Mouse (Mus musculus) lung, adult 18-20 months (tissue): ENCODE measurements around the gene Coro7.
"Not testable (repeated sequence)": the region's sequence is repeated elsewhere in the genome, so short reads cannot be mapped to it uniquely, and the experiment has no call there.

ENCODE experiments used
- DNase-seq, 2 experiments: peaks; one replicate each; pipeline ENCODE4 v3.0.0; 2022; ENCODE audit warnings: mixed read lengths in 2 of 2

Coro7 gene

DNA sequence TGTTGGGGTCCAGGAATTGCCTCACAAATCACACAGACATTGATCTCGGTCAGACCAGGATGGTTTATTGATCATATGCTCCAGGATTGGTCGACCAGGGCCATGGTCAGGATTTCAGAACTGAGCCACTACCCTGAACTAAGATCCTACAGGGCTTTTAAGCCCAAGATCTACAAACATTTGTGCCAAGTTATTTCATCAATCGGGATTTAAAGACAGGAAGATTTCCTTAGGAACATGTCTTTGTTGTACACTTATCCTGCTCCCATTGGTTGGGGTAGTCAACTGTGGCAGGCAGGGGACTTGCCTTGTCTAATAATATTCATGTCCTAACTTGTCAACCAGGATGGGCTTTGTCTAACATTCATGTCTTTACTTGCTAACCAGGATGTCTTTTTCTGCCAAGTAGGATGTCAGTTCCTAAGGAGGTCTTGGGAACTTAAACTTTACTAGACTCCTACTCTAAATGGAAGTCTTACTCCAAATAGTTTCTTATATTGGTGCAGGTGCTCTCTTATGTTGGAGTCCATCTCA, 1.4 kb upstream of the Coro7 start:
- DNase-seq, result not testable (repeated sequence)

DNA sequence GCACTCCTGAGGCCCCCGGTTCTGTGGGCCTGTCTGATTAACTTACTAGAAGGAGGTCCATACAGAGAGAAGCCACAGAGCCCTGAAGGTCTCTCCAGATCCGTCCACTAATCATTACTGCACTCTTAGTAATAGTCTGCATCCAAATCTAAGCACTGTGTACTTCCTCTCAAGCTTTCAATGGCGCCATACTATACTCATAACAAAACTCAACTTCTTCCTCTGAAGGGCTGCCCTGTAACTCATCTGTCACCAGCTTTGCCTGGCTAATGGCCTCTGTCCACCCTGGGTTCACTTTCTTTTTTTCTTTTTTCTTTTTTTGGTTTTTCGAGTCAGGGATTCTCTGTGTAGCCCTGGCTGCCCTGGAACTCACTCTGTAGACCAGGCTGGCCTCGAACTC, 1.5 kb downstream of the Coro7 start:
- no peak for DNase-seq

DNA sequence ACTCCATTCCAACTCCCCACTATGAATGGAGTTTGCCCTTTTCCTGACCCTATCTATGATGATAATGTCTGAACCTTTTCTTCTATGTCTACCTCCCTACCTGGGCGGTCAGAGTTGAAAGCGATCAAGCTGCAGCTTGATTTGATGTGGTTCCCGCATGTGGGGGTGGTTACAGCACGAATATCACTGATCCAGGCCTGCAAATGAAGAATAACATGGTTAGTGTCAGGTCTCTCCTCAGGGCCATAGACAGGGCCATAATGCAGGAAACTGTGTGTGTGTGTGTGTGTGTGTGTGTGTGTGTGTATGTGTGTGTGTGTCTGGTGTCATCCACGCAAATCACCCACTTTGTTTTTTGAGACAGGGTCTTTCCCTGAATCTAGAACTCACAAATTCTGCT, 2.7 kb downstream of the Coro7 start:
- no peak for DNase-seq

DNA sequence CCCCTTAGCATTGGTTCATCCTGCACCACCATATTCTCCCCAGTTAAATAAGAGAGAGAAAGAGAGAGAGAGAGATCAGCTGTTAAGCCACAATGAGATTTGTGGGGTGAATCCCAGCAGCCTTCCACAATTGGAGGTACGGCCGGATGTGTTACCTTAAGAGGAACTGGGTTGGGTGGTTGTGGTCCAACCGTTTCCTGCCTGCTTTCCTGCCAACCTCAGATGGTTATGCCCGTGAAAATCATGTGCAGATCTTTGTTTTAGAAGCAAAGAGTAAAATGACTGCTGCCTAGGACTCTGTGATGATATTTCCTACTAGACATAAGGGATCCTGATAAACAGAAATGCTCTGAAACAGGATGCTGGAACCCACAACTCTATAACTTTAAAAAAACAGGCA, 5.5 kb downstream of the Coro7 start:
- no peak for DNase-seq

DNA sequence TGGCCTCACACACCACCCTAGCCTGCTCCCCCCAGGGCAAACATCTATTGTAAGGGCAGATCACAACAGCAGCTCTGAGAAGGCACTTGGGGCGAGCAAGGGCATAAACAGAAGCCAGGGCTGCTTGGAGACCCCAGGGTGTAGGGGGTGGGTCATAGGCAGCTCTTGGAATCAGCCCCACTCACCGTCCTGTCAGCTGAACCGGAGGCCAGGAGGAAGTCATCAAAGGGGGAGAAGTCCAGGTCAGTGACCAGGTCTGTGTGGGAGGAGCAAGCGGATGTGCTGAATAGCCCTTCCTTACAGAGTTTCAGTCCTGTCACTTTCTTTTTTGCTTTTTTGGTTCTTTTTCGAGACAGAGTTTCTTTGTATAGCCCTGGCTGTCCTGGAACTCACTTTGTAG, 9.3 kb downstream of the Coro7 start:
- no peak for DNase-seq

DNA sequence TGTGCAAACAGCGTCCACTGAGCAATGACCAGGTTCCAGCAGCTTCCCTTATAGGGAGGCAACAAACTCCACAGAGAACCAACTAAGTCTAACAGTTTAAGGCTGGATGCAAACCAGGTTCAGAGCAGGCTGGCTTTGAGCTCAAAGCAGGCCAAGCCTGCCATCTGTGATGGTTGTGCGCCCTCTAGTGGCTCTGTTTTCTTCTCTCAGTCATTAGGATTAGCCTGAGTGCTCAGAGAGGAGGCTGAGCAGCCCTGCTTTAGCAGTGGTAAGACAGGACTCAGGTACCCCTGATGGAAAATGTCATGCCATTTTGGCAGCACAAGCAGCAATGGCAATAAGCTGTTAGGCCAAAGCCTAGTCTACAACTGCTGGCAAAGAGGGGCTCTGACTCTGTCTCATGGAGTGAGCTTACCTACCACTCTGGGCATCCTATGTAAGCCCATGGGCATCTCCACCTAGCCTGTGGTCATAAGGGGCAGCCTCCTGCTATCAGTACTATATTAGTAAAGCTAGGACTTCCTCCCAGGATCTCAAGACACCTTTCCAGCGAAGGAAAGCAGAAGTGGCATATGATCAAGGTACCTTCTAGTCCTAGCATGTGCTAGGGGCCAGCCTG, 12.3 kb downstream of the Coro7 start:
- peak; percentile 78 to 85 for DNase-seq

DNA sequence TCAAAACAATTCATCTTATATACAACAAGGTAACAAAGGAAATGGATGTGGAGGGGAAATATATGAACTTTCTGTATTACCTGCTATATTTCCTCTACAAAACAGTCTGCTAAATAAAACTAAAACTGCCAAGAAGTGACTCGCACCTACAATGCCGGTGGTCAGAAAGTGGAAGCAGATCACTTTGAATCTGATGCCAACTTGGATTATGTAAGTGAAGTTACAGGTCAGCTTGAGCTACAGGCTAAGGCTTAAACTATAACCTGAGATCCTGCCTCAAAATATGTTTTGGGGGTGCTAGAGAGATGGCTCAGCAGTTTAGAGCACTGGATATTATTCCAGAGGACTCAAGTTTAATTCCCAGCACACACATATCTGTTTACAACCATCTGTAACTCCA, 13.9 kb downstream of the Coro7 start:
- DNase-seq, result no peak

DNA sequence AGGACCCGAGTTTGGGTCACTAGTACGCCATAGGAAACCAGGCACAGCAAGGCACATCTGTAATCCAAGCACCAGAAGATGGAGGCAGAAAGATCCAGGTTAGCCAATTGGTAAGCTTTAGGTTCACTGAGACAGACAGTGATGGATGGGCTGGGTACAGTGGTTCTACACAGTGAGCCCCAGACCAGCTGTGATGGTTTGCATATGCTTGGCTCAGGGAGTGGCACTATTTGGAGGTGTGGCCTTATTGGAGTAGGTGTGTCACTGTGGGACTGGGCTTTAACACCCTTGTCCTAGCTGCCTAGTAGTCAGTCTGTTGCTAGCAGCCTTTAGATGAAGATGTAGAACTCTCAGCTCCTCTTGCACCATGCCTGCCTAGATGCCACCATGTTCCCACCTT, 15.8 kb downstream of the Coro7 start:
- no peak for DNase-seq

DNA sequence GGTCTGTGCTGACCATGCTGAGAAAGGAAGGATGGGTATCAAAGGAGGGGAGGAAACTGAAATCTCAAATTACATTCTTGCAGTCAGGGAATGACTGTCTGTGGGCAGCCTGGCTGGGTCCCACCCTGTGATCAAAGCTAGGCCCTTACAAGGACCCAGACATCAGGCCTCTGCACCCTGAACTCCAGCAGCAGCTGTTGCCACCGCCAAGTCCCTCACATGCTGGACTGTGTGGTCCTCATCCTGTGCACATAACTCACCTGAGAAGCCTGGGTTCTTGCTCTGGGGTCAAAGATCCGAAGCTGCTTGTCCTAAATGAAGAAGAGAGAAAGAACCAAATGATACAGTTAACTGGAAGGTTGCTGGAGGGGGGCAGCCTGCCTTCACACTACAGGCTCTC, 18.0 kb downstream of the Coro7 start:
- DNase-seq, result no peak

DNA sequence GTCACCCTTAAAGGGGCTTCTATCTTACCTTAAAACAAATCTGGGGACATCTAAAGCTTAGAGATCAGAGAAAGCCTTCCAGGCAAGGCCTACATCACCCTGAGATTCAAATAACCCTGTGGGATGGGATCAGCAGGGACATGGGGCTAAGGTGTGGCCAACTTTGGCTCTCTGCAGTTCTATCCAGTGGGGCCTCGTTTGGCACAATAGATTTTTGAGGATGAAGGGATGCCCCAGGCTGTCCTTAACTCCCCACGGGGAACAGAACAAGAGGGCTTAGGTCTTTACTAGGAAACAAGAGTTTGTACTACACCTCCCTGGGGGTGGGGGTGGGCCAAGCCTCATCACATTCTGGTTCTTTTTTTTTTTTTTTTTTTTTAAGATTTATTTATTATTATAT, 20.3 kb downstream of the Coro7 start:
- no peak for DNase-seq

DNA sequence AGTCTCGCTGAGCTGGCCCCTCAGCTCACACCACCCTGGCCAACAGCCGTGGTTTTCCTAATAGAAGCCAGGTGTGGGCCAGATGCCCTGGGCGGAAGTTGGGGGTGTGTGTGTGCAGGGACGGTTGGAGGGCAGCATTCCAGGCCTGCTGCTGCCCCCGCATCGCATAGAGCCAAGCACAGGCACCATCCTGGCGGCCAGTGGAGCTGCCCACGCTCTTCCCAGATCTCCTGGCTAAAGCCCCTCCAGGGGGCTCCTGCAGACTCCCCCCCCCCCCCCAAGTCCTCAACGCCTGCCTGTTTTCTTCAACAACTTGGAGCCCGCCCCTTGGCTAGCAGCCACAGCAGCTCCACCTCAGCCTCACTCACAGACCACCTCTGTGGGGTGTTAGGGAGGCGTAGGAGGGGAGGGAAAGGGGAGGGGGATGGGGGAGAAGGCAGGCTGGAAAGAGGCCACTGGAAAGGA, 20.8 kb downstream of the Coro7 start:
- DNase-seq, result no peak

DNA sequence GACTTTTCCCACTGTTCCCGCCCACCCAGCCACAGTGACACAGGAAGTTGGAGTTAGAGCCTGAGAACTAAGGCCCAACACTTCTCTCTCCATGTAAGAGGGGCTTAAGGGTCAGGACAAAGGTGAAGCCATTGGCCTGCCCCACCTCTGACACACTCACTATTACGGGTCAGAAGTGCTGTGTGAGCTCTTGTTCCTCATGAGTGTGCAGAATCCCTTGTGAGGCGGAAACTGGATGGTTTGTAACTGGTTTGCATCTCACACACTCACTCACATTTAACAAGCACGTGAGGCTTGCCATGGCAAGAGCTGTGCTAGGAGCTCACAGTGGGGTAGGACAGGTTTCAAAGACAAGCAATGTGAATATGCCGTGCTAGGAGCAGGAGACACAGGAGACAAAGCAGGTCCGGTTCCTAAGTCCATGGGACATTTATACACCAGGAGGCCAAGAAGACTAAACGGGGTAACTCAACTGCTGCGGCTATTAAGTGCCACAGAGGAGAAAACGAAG, 23.0 kb downstream of the Coro7 start:
- no peak for DNase-seq

DNA sequence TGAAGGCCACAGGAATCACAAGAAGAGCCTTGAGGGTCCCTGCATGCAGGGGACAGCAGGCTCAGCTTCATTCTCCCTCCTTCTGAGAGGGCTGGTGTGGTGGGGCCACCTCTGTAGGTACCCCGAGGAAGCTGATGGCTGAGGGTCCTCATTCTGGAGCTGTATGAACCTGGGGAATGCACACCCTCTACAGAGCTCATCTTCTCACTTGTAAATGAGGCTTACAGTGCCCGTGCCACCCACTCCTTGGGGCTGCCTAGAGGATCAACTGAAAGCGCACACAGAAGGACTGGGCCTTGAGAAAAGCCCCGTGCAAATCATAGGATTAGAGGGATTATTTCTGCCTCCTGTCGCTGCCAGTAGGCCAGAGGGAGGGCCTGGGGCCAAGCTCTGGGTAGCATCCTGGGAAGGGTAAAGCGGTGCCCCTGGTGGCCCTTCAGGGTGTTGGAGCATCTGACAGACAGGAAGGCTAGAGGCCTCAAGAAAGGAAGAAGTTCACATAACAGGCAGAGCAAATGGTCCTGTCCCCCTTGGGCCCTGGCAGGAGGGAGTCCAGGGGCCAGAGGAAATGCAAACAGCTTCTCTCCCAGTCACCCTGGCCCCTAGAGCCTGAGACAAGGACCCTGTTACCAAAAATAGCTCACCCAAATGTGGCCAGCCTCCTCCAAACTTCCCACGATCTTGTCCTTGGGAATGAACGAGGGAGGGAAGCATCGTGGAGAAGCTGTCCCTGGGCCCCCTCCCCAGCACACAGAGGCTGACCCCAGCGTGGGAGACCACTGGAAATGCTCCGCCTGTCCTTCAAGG, 23.6 kb downstream of the Coro7 start:
- DNase-seq, result no peak

DNA sequence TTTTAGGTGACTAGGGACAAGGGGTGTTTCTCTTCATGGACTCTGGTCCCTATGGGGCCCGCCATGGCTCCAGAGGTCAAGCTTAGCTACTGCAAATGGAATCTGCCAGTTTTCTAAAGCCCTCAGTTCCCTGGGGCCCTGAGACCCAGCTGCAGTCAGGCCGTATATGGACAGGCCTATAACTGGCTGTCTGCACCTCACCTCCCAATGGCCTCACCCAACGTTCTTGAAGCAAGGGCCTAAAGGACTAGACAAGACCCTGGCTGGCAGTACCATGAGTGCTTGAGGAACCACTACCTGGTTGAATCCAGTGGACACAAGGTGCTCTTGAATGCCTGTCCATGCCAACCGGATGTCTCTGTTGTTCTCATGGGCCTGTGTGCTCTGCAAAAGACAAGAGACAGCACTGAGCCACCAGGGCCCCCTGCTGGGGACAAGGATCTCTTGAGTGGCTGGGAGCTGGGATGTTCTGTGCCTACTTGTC, 24.3 kb downstream of the Coro7 start:
- peak in 1 of 2 experiments; percentile 58 for DNase-seq

DNA sequence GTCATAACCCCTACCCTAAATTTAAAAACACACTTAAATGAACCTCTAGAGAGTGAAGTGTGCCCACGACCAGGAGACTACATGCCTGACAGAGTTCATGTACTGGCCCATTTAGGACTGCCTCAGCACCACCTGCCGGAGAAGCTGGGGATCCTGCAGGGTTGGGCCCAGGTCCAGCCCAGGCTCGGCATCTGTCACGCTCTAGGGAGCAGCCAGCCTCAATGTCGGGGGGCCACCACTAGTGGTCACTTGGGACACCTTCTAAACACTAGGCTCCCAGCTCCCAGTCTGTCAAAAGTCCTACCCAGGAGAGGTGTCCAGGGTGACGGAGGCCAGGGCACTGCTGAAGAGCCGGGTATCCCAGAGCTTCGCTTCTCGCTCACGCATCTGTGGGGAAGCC, 24.9 kb downstream of the Coro7 start:
- no peak for DNase-seq

DNA sequence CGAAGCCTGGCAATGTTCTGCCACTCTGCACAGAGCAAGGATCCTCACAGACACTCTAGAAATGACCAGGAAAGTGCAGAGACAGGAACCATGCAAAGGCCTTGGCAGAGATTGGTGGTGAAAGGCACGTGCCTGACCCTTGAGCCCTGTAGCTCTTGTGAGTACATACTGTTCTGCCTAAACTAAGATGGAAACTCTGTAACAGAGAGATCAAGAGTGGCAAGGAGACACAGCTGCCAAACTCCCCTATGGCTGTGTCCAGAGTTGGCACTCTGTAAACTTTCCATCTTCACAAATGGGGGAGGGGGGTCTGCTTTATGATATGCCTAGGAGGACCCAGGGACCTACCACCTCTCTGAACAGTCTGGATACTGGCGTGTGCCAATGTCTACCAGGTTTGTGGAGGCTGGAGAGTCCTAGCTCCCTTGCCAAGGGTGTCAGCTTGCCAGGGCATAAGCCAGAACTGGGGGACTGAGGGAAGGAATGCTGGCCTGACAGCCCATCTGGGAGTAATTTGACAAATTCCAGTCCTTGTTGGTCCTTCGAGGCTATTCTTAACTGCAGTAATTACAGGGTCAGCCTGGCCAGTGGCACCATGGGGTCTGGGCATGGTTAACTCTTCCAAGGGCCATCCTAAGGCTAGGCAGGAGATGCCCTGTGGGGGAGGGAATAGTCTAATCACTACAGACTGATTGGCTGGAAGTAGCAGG, 26.7 kb downstream of the Coro7 start:
- DNase-seq, result peak in 1 of 2 experiments; percentile 70

DNA sequence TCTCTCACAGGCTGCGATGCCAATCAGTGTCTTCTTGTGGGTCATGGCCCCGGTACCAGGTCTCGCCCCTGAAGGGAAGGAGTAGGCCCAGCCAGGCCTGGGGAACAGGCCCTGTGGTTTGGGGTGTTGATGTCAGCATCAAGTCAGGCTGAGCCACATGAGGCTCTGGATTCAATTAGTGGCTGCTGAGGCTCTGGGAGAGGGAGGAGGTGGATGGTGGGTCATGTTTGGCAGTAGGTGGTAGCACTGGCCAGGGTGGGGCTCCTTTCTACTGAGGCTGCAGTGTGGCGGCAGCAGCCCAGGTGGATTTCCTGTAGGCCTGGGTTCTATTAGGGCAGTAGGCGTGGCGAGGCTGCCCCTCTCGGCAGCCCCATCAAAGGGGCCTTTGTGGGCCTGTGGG, 28.0 kb downstream of the Coro7 start:
- DNase-seq, result no peak

DNA sequence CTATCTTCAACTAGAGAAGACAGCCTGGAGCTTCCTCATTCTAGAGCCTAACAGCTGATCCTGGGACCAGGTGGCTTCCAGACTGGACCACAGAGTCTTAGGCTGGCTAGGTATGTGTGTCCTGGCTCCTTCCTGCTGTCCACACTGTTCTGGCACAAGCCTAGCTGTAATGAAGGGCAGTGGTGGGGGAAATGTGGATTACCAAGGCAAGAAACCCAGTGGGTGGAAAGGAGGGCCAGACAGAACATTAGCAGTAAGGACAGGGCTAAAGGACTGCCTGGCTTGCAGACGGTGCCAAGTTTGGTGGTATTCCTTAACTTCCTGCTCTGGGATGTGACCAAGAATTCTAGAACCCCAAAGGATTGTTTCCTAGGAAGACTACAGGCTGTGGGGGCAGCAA, 28.5 kb downstream of the Coro7 start:
- DNase-seq, result no peak

DNA sequence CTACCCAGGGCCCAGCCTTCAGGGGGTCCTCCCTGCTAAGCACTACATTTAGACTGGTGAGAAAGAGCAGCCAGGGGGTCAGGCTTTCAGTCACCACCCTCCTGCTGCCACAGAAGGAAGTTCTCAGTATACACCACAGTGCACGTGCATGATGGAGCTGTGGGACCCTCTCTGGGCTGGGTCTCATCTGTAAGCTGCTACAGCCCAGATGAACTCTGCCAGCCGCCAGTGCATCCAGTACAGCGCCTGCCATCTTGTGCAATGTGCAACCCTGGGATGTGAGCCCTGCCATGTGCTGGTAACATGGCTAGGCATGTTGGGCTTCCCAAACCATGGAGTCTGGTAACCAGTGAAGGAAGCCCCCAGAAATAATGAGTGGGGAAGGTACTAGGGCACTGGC, 29.4 kb downstream of the Coro7 start:
- DNase-seq, result no peak

DNA sequence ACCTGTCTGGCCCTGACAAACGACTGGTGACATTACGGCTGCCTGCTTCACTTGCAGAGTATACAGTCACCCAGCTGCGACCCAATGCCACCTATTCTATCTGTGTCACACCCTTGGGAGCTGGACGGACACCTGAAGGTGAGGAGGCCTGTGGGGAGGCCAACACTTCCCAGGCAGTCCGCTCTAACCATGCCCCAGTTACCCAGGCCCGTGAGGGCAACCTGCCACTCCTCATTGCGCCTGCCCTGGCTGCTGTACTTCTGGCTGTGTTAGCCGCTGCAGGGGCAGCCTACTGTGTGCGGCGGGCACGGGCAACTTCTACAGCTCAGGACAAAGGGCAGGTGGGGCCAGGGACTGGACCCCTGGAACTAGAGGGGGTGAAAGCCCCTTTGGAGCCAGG, 29.9 kb downstream of the Coro7 start:
- no peak for DNase-seq

DNA sequence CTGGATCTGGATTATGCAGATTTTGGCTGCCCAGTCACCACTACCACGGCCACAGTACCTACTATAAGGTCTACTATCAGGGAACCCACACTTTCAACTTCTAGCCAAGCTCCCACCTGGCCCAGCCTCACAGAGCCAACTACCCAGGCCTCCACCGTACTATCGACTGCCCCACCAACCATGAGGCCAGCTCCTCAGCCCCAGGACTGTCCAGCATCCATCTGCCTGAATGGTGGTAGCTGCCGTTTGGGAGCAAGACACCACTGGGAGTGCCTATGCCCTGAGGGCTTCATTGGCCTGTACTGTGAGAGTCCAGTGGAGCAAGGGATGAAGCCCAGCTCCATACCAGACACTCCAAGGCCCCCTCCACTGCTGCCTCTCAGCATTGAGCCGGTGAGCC, 30.4 kb downstream of the Coro7 start:
- no peak for DNase-seq

DNA sequence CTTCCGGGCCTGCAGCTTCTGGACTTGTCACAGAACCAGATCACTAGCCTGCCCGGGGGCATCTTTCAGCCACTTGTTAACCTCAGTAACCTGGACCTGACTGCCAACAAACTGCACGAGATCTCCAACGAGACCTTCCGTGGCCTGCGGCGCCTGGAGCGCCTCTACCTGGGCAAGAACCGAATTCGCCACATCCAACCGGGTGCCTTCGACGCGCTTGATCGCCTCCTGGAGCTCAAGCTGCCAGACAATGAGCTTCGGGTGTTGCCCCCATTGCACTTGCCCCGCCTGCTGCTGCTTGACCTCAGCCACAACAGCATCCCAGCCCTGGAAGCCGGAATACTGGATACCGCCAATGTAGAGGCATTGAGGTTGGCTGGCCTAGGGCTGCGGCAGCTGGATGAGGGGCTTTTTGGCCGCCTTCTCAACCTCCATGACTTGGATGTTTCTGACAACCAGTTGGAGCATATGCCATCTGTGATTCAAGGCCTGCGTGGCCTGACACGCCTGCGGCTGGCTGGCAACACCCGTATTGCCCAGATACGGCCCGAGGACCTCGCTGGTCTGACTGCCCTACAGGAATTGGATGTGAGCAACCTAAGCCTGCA, 31.1 kb downstream of the Coro7 start:
- DNase-seq, result no peak

DNA sequence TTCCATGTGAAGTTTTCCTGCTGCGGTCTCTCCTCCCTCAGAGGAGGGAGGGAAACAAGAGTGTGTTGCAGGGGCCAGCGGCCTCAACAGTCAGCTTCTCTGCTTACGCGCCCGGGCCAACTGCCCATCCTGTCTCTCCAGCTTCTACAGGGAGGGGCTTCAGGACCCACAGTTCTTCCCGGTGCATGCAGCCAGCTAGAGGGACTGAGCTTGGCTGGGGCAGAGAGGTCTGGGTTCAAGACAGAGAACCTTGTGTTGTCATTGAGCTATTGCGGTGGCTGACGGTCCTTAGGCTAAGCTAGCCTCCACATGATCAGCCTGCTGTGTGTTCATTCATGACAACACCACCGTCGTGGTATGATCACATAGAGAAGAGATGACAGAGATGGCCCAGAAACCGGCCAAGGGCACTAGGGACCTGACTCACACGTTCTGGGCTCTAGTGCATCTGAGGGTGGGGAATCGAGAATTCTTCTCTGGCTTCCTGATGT, 31.9 kb downstream of the Coro7 start:
- peak in 1 of 2 experiments; percentile 52 for DNase-seq
